14 mouse cellular contexts compared by ENCODE assay signal in the genomic region with DNA sequence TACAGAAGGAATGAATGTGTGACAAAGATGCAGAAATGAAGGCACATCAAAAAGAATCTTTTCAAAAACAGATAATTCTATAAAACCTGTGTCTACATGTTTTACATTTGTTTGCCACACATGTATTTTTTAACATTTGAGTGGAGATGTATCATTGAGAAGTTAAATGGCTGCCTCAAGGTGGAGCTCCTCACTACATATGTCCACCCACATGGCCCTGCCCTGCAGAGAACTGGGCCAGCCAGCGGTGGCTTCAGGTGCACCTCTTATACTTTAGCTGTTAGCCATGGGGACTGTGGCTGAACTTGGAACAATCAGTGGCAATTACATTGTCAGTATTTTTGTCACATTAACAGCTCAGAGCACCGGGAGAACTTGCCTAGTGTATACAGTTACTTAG.
"Had no signal": no experiment of that assay in that cellular context is flagged by ENCODE, and none has a peak within 500 bp of the region (broad histone marks: within the 10 kb centered on the region; RNA-seq: fewer than 3 reads in every experiment).

No protein-coding gene starts in this region.

- H3K36me3 ChIP-seq: liver, embryonic 15.5 days had no signal

- H3K4me1 ChIP-seq: limb, embryonic 10.5 days; liver, embryonic 15.5 days; megakaryocyte, embryonic 14.5 days had no signal

- H3K27me3 ChIP-seq: liver, embryonic 15.5 days; megakaryocyte, embryonic 14.5 days had no signal

- H3K4me3 ChIP-seq: limb, embryonic 10.5 days; liver, embryonic 15.5 days; megakaryocyte, embryonic 14.5 days had no signal

- H3K9me3 ChIP-seq: limb, embryonic 10.5 days; liver, embryonic 15.5 days; megakaryocyte, embryonic 14.5 days had no signal

- ATAC-seq: midbrain, embryonic 16.5 days had no signal

- H3K4me2 ChIP-seq: liver, embryonic 11.5 days; liver, embryonic 15.5 days; midbrain, embryonic 11.5 days had no signal

- DNase-seq: kidney, adult 18-20 months; kidney, postnatal 25 days; layer of hippocampus, adult 9-11 months; lung, adult 2 months; lung, postnatal 10 days; thymus, adult 18-20 months; thymus, postnatal 14 days had no signal

- H3K9ac ChIP-seq: liver, embryonic 15.5 days had no signal

- H3K27ac ChIP-seq: limb, embryonic 10.5 days; liver, embryonic 15.5 days; macrophage had no signal
